Mouse (Mus musculus) heart, adult 9 months (tissue): ENCODE measurements at regions not wholly inside any gene's neighbourhood (a gene's known extent, or its start where the extent isn't known, plus 50 kb on each side); places are given as distances from the start of the nearest gene placed in this dataset.
"Not testable (repeated sequence)": the region's sequence is repeated elsewhere in the genome, so short reads cannot be mapped to it uniquely, and the experiment has no call there.

Experiments
- DNase-seq, 2 experiments: peaks; one replicate each; pipeline ENCODE4 v3.0.0; 2022; ENCODE audit warnings: low spot score in 2 of 2

GRCm38 (mm10) chr15:34027111-34027510 lies 330.6 kb downstream of the 9430069I07Rik start:
- DNase-seq: not testable (repeated sequence)

GRCm38 (mm10) chr15:34025396-34025795 lies 332.3 kb downstream of the 9430069I07Rik start:
- no peak for DNase-seq

- DNase-seq: peak; percentile 15 to 43
Observed at GRCm38 (mm10) chr15:34021857-34022256, 335.8 kb downstream of the 9430069I07Rik start.

- peak in 1 of 2 experiments; percentile 12 for DNase-seq
Observed at GRCm38 (mm10) chr15:34016397-34017156, 341.1 kb downstream of the 9430069I07Rik start.

- DNase-seq: no peak
Observed at GRCm38 (mm10) chr15:34008591-34008990, 349.1 kb downstream of the 9430069I07Rik start.

GRCm38 (mm10) chr15:33992383-33992782 lies 365.3 kb downstream of the 9430069I07Rik start:
- no peak for DNase-seq

GRCm38 (mm10) chr15:33975077-33975476 lies 382.6 kb downstream of the 9430069I07Rik start:
- DNase-seq: no peak

- no peak for DNase-seq
Observed at GRCm38 (mm10) chr15:33973466-33973865, 384.2 kb downstream of the 9430069I07Rik start.

GRCm38 (mm10) chr15:33969409-33969808 lies 388.3 kb downstream of the 9430069I07Rik start:
- DNase-seq: no peak

GRCm38 (mm10) chr15:33935013-33935664 lies 422.5 kb downstream of the 9430069I07Rik start:
- no peak for DNase-seq

GRCm38 (mm10) chr15:33926446-33926845 lies 431.2 kb downstream of the 9430069I07Rik start:
- no peak for DNase-seq

- peak; percentile 54 to 83 for DNase-seq
Observed at GRCm38 (mm10) chr15:33924094-33924890, 433.4 kb downstream of the 9430069I07Rik start.

GRCm38 (mm10) chr15:33914891-33915290 lies 442.8 kb downstream of the 9430069I07Rik start:
- DNase-seq: no peak

- peak; percentile 50 to 56 for DNase-seq
Observed at GRCm38 (mm10) chr15:33906727-33907479, 450.8 kb downstream of the 9430069I07Rik start.

- no peak for DNase-seq
Observed at GRCm38 (mm10) chr15:33896076-33896475, 461.6 kb downstream of the 9430069I07Rik start.

GRCm38 (mm10) chr15:33890606-33891005 lies 467.1 kb downstream of the 9430069I07Rik start:
- DNase-seq: no peak

- DNase-seq: no peak
Observed at GRCm38 (mm10) chr15:33888865-33889368, 468.8 kb downstream of the 9430069I07Rik start.

- DNase-seq: peak; percentile 2 to 17
Observed at GRCm38 (mm10) chr15:33862224-33862752, 495.4 kb downstream of the 9430069I07Rik start.

GRCm38 (mm10) chr15:33825435-33826088 lies 532.1 kb downstream of the 9430069I07Rik start:
- DNase-seq: no peak

GRCm38 (mm10) chr15:33824826-33825225 lies 532.8 kb downstream of the 9430069I07Rik start:
- DNase-seq: peak; percentile 44 to 45
